Mouse (Mus musculus) embryonic facial prominence, embryonic 10.5 days (tissue): Measurements from ENCODE around the gene Cfdp1. TPM values are rescaled to one million over a fixed set of nuclear protein-coding genes. Genes with fewer than 3 reads are reported as not detected.

Experiments
- DNase-seq: peaks from one replicate; pipeline ENCODE4 v3.0.0-alpha.2; 2017; ENCODE audit warnings: low spot score
- H3K27ac ChIP-seq: fragments of 300-500 bp; sonication (generic); replicated peaks from 2 replicates; pipeline ENCODE4 v1.5.1; 2016; ENCODE audit warnings: mild to moderate bottlenecking
- H3K27me3 ChIP-seq: fragments of 300-500 bp; sonication (generic); replicated peaks from 2 replicates; pipeline ENCODE4 v1.6.1; 2016; ENCODE audit warnings: low read depth, mild to moderate bottlenecking; ENCODE audit not compliant: poor library complexity, severe bottlenecking
- H3K36me3 ChIP-seq: fragments of 300-500 bp; sonication (generic); replicated peaks from 2 replicates; pipeline ENCODE4 v1.6.1; 2016; ENCODE audit warnings: mild to moderate bottlenecking, moderate library complexity
- H3K4me1 ChIP-seq: fragments of 300-500 bp; sonication (generic); 2 replicates; pipeline ENCODE4 v1.6.1; 2016
- H3K4me3 ChIP-seq: fragments of 300-500 bp; sonication (generic); 2 replicates; pipeline ENCODE4 v1.5.1; 2016; ENCODE audit warnings: mild to moderate bottlenecking, moderate library complexity
- H3K9me3 ChIP-seq: fragments of 300-500 bp; sonication (generic); 2 replicates; pipeline ENCODE4 v1.6.1; 2016; ENCODE audit warnings: mild to moderate bottlenecking
- WGBS: fragments of 180-500 bp; shearing (Covaris S2); methylation state at CpG from one replicate; pipeline ENCODE4 v1.1.7; 2016; 5-methylcytosine and 5-hydroxymethylcytosine counted together
- polyA plus RNA-seq: library from polyadenylated mRNA; unstranded; fragments of >200 nt; fragmentation: Nextera tagmentation; extraction: Ambion mirVana; gene quantifications from 2 replicates; pipeline ENCODE4 v1.2.1, GENCODE M21; 2016

Gene Cfdp1
- polyA plus RNA-seq, 1 experiment from 2014 or later: 237 TPM

DNA sequence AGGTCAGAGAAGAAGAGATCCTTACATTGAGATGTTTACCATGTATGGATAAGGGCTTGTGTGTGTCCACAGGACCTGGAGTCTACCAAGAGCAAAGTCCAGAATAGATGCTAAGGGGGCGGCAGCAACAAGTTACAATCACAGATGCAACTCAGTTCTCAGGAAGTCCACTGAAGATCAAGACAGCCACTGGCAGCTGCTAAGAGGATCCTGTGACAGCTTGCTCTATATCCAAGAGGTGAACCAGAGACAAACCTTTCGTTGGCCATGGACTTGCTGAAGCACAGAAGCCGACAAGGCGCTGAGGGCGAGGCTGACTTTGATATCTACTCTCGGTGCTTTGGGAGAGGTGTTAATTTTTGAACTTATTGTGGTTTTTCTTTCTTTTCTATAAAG is 82.5 kb downstream of the Cfdp1 start:
- 94% methylated on average over 6 of the region's 6 CpGs for WGBS
- Histone ChIP-seq H3K4me1 (peaks cover 15% of the 10 kb centered on the region), H3K27me3 (no peaks in the 10 kb centered on the region), H3K9me3 (no peaks in the 10 kb centered on the region), H3K27ac (no peak overlapping the region), H3K4me3 (no peak overlapping the region), H3K36me3 (peaks cover 63% of the 10 kb centered on the region)
- DNase-seq: no peak

DNA sequence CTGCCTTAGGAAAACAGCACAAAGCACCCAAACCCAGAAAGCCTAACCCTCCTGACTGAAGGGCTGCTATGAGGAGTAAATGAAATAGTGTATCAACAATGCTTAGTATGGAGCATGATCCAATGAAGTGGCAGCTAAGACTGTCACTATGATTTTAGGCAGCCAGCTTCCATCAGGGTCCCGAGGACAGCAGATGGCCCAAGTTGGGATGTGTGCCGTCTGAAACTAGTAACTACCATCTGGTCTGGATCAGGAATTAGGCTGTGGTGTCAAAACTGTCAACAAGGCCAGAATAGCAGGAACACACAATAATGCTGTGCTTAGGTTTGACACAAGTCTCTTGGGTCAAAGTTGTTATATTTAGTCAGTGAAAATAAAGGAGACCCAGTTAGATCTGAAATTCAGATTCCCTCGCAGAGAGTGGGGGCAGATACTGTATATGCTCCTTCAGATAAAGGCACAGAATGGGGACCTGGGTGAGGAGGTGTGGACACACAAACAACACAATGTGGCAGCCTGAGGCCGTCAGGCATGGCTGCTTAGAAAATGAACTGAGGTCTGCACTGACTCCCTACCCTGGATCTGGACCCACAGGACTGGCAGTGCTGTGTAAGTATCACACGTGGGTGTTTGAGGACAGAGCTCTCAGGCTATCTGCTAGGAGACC is 83.0 kb downstream of the Cfdp1 start:
- no peak overlapping the region for H3K27ac ChIP-seq
- H3K9me3 ChIP-seq: no peaks in the 10 kb centered on the region
- no peak for DNase-seq
- no peak overlapping the region for H3K4me3 ChIP-seq
- 71% methylated on average over 5 of the region's 5 CpGs for WGBS
- no peaks in the 10 kb centered on the region for H3K27me3 ChIP-seq
- H3K4me1 ChIP-seq: peaks cover 15% of the 10 kb centered on the region
- H3K36me3 ChIP-seq: peaks cover 69% of the 10 kb centered on the region

DNA sequence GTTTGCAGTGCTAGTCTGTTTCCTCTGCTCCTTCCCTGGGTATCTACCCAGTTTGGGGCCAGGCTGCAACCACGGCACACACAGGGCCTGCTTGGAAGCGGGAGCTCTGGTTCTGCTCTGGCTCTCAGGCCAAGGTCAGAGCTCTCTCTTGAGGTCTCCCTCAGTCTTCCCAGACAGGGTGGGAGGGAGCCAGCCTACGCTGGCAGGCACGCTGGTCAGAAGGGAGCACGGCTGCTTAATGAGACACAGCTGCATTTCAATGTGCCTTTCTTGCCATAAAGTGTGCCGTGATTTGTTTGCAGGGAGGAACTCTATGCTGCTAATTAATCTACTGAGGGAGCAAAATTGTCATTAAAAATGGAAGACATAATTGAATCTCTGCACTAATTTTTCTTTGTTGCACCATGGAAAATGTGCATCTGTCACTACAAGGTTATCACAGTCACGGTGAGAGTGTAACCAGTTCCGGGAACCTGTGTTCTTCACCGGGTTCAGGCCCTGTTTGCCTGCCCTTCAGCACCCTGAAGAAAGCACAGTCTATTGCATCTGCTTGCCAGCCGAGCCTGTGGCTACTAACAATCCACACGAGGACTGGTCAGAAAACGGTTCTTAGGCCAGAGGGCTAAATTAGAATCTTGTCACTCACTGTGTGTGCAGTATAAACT is 84.2 kb downstream of the Cfdp1 start:
- H3K4me1 ChIP-seq: peaks cover 15% of the 10 kb centered on the region
- WGBS: 42% methylated on average over 12 of the region's 12 CpGs
- H3K27me3 ChIP-seq: no peaks in the 10 kb centered on the region
- DNase-seq: peak; percentile 60
- H3K36me3 ChIP-seq: peaks cover 73% of the 10 kb centered on the region
- H3K27ac ChIP-seq: peak overlapping the region; percentile 76
- H3K9me3 ChIP-seq: no peaks in the 10 kb centered on the region
- H3K4me3 ChIP-seq: no peak overlapping the region

DNA sequence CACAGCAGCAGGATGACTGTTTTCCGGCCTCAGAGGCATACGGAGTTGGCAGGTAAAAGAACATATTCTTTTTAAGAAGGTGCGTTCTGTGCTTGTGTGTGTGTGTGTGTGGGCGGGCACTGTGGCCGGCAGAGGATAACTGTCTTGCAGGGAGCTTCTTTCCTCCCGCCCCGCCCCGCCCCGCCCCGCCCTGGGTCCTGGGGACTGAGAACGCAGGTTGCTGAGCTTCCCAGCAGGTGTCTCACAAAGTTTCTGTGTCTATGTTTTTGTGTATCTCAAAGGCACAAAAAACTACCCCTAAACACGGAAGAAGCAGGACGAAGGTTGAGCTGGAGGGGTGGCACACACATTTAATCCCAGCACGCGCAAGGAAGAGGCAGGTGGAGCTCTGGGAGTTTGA is 84.8 kb downstream of the Cfdp1 start:
- Histone ChIP-seq H3K27ac (peak overlapping the region; percentile 76), H3K27me3 (no peaks in the 10 kb centered on the region), H3K9me3 (no peaks in the 10 kb centered on the region), H3K4me1 (peaks cover 15% of the 10 kb centered on the region), H3K4me3 (no peak overlapping the region), H3K36me3 (peaks cover 69% of the 10 kb centered on the region)
- DNase-seq: no peak
- WGBS: 57% methylated on average over 15 of the region's 15 CpGs

DNA sequence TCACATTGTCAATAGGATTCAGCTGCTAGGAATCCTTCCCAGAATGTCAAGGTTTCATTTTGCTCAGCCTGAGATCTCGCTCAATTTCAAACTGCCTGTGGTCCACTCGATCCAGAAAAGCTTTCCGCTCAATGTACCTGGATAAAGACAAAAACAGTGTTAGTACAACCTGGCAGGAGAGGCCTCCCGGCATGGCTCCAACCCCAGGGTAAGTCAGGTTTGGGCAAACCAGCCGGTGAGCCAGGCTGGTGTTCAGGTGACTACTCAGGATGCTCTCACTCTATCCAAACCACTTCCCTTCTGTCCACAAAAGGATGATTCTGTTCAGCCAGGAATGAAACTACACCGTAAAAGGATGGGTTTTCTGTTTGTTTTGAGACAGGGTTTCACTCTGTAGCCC is 85.4 kb downstream of the Cfdp1 start:
- Histone ChIP-seq H3K27me3 (no peaks in the 10 kb centered on the region), H3K27ac (no peak overlapping the region), H3K4me1 (peaks cover 15% of the 10 kb centered on the region), H3K36me3 (peaks cover 66% of the 10 kb centered on the region), H3K9me3 (no peaks in the 10 kb centered on the region), H3K4me3 (no peak overlapping the region)
- DNase-seq: no peak
- 86% methylated on average over 6 of the region's 6 CpGs for WGBS

DNA sequence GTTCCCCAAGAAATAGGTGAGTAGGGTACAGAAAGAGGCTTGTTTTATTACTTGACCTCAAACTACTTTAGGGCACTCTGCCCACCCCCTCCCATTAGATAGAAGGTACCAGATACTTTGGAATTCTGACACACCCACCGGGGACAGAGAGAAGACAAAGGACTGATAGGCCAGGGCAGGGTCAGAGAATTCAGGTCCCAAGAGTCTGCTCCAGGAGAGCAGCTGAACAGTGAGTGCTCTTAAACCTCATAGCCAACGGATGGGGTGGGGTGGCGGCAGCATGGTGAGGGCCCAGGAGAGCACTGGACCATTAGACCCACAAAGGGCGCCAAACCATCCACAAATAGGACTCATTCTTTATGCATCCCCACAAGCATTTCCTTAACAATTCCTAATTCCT is 88.5 kb downstream of the Cfdp1 start:
- H3K9me3 ChIP-seq: no peaks in the 10 kb centered on the region
- peaks cover 17% of the 10 kb centered on the region for H3K4me1 ChIP-seq
- H3K4me3 ChIP-seq: no peak overlapping the region
- H3K27ac ChIP-seq: no peak overlapping the region
- WGBS: 86% methylated on average over 4 of the region's 4 CpGs
- no peaks in the 10 kb centered on the region for H3K27me3 ChIP-seq
- H3K36me3 ChIP-seq: peaks cover 48% of the 10 kb centered on the region
- no peak for DNase-seq

DNA sequence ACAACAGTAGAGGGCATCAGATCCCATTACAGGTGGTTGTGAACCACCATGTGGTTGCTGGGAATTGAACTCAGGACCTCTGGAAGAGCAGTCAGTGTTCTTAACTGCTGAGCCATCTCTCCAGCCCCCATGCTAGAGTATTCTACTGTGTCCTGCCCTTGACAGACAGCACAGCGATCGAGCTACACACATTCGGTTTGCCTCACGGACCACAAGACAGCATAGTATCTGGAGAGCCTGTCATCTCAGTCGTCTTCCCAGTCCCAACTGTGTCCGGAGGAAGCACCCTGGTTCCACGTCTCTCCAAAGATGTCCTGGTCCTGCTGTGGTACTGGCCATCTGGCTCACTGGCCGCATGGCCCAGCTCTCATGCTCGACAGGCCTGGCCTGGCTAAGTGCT is 89.0 kb downstream of the Cfdp1 start:
- Histone ChIP-seq H3K9me3 (no peaks in the 10 kb centered on the region), H3K36me3 (peaks cover 48% of the 10 kb centered on the region), H3K4me3 (no peak overlapping the region), H3K4me1 (peaks cover 15% of the 10 kb centered on the region), H3K27me3 (no peaks in the 10 kb centered on the region), H3K27ac (no peak overlapping the region)
- DNase-seq: no peak
- WGBS: 93% methylated on average over 9 of the region's 9 CpGs

DNA sequence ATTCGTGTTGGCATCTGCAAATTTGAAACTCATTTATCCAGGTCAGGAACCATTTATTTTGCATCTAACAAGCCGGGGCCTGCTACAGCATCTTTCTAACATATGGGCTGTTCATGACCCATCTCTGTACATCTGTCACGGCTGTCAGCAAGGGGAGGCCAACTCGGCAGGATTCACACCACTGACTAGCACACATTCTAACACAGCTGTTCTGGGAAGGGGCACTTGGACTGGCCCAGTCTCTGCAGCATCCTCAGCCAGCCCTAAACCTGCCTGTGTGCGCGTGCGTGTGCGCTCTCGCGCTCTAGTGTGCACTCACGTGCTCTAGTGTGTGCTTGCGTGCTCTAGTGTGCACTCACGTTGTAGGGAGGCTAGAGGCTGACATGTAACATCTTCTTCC is 93.4 kb downstream of the Cfdp1 start:
- no peak overlapping the region for H3K4me3 ChIP-seq
- peaks cover 13% of the 10 kb centered on the region for H3K36me3 ChIP-seq
- no peak for DNase-seq
- H3K4me1 ChIP-seq: peaks cover 7% of the 10 kb centered on the region; the same call in 1 of the 2 replicates
- no peak overlapping the region for H3K27ac ChIP-seq
- no peaks in the 10 kb centered on the region for H3K9me3 ChIP-seq
- WGBS: 87% methylated on average over 13 of the region's 13 CpGs
- no peaks in the 10 kb centered on the region for H3K27me3 ChIP-seq

DNA sequence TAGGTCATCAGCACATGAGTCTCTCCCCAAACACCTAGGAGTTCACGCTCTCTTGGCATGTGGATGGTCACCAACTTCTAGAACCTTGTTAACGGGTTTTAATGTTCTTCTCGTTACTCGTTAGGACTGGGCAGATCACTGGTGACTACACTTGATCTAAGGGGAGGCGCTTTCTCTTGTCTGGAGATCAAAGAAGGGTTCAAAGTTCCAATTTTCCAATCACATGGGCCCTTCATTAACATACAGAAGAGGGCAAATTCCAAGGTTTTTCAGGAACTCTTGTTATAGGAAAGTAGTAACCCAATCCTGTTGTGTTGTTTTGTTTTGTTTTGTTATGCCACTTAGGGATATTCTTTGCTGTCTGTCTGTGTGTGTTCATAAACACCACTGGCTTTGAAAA is 95.3 kb downstream of the Cfdp1 start:
- no peak overlapping the region for H3K27ac ChIP-seq
- H3K9me3 ChIP-seq: no peaks in the 10 kb centered on the region
- H3K4me3 ChIP-seq: no peak overlapping the region
- DNase-seq: no peak
- no peaks in the 10 kb centered on the region for H3K27me3 ChIP-seq
- WGBS: 89% methylated on average over 5 of the region's 5 CpGs
- 0 out of 2 replicates have a peak, but pooled peaks cover 1% of the 10 kb centered on the region for H3K36me3 ChIP-seq
- peaks cover 13% of the 10 kb centered on the region for H3K4me1 ChIP-seq

DNA sequence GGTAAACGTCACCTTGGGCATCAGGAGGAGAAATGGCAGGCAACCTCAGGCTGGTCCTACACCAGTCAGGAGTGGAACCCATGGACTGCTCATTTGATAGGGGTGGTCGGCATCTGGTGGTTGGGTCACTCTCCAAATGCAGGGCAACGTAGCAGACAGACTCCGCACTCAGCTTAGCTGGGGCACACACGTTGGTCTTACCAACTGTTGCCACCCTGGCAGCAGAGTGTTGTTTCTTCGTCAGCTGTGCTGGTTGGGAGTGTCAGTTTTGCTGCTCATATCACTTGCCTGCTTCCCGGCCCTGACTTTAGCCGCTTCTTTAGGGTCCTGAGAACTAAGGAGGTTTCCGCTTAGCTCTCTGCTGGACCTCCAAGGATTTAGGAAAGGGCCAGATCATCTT is 96.5 kb downstream of the Cfdp1 start:
- DNase-seq: no peak
- Histone ChIP-seq H3K4me3 (no peak overlapping the region), H3K36me3 (no peaks in the 10 kb centered on the region), H3K4me1 (peaks cover 16% of the 10 kb centered on the region), H3K27ac (no peak overlapping the region), H3K27me3 (no peaks in the 10 kb centered on the region), H3K9me3 (no peaks in the 10 kb centered on the region)
- WGBS: 90% methylated on average over 9 of the region's 9 CpGs

DNA sequence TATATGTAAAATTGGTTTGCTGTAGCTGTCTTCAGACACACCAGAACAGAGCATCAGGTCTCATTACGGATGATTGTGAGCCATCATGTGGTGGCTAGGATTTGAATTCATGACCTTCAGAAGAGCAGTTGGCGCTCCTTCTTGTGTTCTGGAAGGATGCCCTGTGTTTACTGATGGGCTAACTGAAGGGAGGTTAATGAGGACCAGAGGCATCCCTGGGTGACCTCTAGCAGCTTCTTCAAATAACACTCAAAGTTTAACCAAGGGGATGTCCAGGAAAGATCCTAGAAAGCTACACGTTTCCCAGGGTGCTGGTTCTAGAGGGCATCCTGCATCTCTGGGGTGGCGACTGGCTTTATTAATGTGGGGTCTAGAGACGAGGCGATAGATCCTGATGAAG is 99.4 kb downstream of the Cfdp1 start:
- H3K4me1 ChIP-seq: peaks cover 12% of the 10 kb centered on the region
- 88% methylated on average over 6 of the region's 6 CpGs for WGBS
- H3K4me3 ChIP-seq: no peak overlapping the region
- no peaks in the 10 kb centered on the region for H3K27me3 ChIP-seq
- H3K9me3 ChIP-seq: no peaks in the 10 kb centered on the region
- H3K27ac ChIP-seq: no peak overlapping the region
- DNase-seq: no peak
- H3K36me3 ChIP-seq: no peaks in the 10 kb centered on the region

DNA sequence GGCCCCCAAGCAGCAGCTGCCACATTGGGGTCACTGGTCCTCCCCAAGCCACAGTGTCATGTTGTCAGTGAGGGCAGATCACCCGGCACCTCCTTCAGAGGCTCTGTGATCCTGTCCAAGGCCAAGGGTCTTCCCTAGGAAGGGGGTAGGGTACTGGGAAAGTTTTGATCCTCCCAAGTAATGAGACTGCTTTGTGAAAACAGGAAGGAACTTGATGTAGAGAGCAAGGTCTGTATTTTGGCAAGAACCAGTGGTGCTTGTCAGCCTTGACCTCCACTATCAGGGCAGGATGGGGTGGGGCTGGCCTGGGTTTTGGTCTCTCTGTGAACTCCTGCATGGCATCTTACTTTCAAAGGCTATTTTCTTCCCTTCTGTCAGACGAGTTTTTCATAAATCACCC is 100.0 kb downstream of the Cfdp1 start:
- Histone ChIP-seq H3K27me3 (no peaks in the 10 kb centered on the region), H3K36me3 (no peaks in the 10 kb centered on the region), H3K4me3 (no peak overlapping the region), H3K27ac (no peak overlapping the region), H3K4me1 (peaks cover 12% of the 10 kb centered on the region), H3K9me3 (no peaks in the 10 kb centered on the region)
- WGBS: 59% methylated on average over 2 of the region's 2 CpGs
- DNase-seq: no peak

DNA sequence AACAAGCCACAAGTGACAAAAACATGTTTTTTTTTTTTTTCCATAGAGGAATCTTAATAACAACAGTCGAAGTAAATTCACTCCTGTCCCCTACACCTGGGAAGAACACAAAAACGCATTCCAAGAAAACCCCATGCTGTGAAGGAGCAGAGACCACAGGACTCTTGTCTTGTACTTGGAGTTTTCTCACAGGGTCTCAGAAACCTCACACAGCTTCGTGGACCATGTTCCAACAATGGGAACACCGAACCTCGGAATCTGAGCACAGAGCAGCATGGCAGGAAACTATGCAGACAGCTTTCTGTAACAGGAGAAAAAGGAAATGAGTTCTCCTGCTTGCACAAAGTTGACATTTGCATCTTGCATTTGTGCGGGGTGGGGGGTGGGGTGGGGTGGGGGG is 105.3 kb downstream of the Cfdp1 start:
- H3K4me1 ChIP-seq: peaks cover 42% of the 10 kb centered on the region
- DNase-seq: no peak
- WGBS: 59% methylated on average over 6 of the region's 6 CpGs
- peaks cover 6% of the 10 kb centered on the region; the same call in 1 of the 2 replicates for H3K27me3 ChIP-seq
- no peak overlapping the region for H3K4me3 ChIP-seq
- H3K27ac ChIP-seq: no peak overlapping the region
- no peaks in the 10 kb centered on the region for H3K36me3 ChIP-seq
- no peaks in the 10 kb centered on the region for H3K9me3 ChIP-seq
